Mouse (Mus musculus) 3T3-L1 (cell line): ENCODE measurements at regions not wholly inside any gene's neighbourhood (a gene's known extent, or its start where the extent isn't known, plus 50 kb on each side); places are given as distances from the start of the nearest gene placed in this dataset.

Source experiments
- DNase-seq: peaks from one replicate; pipeline ENCODE4 v3.0.0-alpha.2; 2015; ENCODE audit warnings: low read depth, low spot score

DNA sequence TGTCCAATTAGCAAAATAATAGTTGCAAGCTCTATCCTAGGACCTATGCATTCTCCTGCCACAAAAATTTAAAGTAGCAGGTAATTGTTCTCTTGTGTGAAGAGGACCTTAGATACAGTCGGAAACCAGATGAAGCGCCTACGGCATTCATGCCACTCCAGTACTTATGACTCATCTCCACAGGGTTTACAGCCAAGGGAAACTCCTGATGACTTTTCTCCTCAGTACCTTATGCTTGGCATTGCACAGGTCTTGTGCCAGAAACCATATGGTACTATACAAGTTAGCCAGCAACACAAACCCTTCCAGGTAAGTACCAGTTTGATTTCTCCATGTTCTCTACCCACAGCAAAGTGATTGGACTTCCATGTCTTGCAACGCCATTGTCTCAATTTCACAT, 606.3 kb upstream of the Dmac1 start:
- DNase-seq = no peak

DNA sequence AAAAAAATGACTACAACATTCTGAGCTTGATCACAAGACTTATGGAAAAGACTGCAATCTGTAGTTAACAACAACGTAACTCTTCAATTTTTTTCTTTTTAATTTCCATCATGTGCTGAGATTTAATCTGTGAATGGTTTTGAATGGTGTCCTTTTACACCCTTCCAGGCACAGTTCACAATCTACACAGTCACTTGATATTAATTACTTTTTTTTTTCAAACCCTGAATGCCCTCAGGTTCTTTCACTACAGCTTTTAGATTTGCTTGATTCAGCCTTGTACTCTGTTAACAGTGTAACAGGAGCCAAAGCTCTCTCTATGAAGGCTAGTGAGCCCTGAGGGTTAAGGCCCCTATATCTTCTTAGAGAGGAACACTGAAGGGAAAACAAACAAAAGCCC, 591.7 kb upstream of the Dmac1 start:
- no peak for DNase-seq

DNA sequence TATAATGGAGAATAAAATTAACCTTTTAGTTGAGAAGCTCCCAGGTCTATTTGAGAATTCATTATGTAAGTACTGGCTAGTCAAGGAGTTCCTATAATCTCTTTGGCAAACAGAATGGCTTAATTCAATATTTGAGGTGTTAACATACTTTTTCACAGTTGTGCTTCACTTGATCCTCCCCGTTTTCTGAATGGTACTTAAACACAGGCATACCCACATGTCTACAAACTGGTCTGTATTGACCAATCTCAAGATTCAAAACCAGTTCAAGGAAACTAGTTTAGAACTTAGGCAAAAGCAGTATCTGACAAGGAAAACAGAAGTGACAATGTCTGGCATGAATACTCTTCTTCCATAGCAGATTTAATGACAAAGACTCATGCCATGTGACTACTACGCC, 583.0 kb upstream of the Dmac1 start:
- DNase-seq = no peak

DNA sequence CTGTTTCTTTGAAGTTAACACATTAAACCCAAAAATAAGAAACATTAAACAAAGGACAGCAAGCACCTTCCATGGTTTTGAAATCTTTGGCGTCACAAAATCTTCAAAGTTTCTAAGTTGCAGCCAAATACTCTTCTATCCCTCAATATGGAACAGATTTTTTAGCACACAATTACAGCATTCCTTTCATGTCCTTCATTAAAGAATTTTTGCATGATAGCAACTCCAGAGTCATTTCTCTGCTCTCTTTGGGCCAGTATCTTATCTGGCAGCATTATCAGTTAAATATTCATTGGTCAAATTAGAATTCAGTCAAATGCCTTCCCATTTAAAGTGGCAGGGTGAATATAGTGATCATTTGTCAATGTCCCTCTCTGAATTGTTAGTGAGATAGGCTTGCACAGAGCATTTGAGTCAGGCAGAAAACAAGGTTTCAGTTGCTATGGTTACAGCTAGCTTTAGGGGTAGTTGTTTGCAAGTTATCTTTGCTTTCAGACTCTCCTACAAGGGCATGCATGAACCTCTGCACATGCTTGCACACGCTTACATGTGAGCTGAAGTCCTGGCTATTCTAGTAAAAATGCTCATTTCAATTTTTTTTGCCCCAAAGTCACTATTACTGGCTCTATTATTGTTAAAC, 579.8 kb upstream of the Dmac1 start:
- no peak for DNase-seq

DNA sequence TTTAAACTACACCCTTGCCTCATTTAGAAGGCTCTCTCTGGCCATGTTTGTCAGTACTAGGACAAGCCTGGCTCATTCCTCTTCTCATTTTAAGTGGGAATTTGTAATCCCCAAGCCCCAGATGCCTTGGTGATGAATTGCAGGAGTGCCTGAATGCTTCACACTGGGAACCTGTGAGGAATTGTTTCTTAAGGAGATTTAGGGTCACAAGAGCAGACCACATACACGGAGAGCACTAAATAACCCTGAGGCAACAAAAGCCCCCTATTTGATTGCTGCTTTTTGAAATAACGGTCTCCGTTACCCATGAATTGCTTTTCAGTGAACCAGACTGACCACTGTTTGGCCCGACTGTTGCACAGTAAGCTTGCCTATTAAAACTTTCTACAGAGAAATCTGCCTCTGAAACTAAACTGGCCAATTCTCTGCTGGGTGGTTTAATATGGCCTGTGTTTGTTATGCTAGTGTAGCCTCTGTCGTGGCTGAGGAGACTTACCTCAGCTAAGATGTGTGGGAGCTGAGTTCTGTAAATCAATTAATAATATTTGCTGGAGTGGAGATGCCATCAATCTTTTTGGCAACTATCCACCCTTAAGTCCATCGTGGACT, 577.7 kb upstream of the Dmac1 start:
- no peak for DNase-seq

DNA sequence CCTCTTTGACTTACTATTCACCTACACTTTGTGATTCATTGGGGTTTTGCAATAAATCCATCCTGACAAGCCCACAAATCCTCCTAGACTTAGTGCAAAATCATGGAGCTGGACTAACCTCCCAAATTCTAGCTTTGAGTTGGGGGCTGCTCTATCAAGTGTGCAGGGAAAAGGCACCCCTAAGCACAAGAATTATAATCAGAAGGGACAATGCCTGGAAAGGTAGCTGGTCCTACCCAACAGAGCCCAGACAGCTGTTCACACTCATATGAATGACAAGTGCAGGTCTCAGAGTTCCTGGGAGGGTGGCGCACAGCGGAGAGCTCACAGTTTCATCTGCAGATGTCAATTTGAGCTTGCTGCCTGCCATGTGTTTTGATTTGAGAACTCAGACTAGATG, 572.2 kb upstream of the Dmac1 start:
- DNase-seq = no peak

DNA sequence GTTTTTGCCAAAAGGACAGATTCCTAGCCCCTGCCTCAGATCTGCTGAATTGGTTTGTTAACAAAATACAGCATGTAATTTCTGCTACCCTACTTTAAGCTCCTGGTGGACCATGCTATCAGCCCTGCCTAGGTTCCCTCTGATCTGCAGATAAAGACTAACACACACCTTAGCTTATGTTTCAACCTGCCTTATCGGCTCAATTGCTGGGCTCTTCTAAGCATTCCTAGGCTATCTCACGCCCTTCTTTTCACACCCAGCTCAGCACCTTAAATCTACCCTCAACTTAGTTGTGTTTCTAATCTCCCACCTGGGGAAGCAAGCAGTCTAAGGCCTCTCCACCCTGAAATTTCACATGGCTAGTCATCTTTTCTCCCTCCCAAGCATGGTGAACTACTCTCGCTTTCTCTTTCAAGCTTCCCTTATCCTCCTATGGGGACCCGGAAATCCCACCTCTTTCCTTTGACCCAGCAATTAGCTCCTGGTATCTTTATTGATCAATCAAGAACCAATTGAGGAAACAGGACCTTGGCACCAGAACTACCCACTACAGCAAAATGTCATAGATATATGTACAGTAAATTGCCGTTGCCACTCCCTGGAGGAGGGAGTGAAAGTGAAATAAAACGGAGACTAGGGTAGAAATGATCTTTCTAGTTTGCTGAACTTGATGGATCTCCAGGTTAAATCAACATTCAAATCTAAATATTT, 569.7 kb upstream of the Dmac1 start:
- no peak for DNase-seq

DNA sequence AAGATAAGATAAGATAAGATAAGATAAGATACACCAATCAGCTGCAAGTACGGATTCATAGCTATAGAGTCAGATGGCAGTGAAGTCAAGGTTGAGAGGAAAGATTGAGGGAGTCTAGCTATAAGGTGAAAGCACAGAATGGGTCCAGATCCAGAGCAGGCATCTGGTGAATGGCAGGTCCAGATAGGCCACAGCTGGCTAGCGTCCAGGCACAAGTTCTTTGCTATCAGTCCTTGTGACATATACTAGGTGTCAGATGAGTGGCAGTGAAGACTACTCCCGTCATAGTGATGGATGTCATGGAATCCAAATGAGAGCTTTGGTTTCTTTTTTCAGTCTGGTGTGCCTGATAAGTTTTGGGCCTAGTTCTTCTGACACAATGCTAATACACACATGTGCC, 566.9 kb upstream of the Dmac1 start:
- no peak for DNase-seq

DNA sequence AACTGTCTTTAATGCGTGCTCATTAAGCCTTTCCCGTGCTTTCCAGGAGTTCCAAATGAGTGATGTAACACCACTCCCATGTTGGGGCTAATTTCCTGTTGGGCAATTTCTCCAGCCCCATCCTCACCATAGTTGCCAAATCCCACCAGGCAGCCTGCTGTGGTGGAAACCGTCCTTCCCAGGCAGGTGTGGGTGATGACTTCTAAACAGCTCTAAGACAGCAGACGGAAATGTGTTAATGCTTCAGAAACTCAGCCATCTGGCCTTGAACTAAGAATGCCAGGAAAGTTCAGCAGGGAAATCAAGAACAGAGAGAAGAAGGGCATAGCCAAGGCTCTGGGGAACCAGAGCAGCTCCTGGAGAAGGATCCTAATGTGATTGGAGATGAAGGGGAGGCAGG, 560.5 kb upstream of the Dmac1 start:
- no peak for DNase-seq

DNA sequence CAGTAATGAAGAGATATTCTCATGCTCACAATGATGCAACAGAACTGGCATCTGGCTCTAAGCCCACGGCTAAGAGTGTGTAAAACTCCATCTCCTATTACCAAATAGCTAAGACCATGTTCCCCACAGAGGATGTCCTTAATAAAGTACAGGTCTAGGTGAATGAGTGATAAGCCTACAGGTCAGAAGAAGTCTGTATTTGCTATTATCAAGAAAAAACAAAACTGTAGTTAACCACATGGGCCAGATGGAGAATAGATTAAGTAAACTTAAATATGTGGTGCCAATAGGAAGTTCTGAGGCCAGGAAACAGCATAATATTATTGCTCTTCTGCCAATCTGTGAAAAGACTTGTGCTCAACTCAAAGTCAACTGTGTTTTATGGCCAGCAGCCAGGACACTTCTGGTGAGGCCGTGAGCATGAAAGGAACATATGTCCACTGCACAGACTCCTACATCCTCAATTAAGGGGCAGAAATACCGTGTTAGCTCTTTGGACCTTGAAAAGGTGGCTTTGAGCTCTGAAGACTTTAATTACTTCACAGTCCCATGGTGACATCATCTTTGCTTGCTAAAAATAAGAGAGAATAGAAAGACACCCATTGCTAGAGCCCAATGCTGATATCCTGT, 549.1 kb upstream of the Dmac1 start:
- DNase-seq = no peak

DNA sequence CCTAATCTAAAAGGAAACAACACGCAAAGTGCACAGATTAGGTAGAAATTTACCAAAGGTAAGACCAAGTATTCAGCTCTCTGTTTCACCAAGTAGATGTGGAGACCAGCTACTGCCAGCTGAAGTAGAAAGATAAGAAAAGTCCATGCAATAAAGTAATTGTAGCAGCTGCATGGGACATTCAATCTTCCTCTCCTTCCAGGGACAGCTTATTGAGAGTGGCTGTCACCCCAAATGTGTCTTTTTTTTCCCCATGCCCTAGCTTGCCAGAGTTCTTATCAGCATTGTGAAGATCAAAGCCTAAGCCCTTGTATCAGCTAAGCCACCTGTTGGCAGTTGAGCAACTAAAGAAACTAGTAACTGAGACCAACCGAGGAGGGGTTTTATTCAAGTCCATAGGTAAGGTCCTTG, 541.1 kb upstream of the Dmac1 start:
- no peak for DNase-seq

DNA sequence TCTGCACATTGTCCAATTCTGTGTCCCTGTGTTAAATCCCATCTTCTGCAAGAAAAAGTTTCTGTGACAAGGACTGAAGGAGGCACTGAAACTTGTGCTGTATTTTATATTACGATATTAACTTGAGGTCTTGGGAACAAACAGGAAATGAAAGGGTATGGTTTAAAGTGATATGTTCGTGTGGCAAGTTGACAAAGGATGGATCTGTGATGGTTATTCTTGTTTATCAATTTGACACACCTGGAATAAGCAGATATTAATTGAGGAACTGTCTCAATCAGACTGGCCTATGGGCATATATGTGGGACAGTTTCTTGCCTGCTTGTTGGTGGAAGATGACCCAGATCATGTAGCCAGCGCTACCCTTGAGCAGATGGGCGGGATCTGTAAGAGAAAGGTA, 537.9 kb upstream of the Dmac1 start:
- DNase-seq = no peak

DNA sequence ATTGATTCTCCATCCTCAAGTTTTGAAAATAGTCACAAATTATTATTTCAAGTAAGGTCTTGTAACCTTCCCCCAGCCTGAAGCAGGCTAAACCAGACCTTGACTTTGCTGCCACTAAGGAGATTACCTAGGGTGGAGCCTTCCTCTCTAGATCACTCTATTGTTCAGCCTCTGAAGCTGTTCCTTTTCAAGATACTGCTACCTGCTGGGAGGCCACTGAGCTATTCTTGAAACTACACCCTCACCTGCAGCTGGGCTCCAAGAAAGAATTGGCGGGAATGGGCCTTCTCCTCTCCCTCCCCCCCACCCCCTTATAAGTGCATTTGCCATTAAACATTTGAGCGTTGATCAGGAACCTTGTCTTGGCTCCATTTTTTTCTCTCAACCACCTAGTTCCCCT, 534.2 kb upstream of the Dmac1 start:
- no peak for DNase-seq

DNA sequence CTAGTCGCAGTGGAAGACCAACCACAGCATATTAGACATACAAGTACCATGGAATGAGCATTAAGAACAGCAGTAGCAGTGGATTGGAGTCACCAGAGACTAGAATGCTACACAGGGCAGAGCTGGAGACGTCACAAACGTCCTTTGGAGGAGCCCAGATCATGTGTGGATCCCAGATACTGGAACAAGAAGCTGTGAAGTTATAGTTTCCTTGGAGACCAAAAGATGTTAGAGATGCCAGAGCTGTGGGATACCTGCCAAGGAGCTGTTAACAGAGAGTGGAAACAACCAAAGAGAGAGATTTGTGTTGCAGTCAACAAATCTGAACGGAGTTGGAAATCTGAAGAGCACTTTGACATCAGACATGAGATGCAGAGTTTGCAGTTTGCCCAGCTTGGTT, 523.8 kb upstream of the Dmac1 start:
- DNase-seq = no peak

DNA sequence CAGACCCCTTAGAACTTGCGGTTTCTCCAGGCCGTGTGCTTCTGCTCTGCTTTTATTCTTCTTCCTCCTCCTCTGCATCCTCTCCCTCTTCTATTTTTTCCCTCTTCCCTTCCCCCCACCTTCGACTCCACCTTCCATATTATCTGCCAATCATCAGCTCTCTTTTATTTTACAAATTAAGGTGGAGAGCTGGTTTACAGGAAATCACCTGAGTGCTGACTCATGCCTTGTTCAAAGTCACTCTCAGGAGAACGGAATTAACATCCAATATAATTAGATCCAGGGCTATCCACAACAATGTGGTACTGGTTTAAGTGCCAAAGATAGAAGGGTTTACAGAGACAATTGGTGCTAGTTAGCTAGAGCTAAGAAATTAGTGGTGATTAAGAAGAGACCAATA, 523.1 kb upstream of the Dmac1 start:
- DNase-seq = no peak

DNA sequence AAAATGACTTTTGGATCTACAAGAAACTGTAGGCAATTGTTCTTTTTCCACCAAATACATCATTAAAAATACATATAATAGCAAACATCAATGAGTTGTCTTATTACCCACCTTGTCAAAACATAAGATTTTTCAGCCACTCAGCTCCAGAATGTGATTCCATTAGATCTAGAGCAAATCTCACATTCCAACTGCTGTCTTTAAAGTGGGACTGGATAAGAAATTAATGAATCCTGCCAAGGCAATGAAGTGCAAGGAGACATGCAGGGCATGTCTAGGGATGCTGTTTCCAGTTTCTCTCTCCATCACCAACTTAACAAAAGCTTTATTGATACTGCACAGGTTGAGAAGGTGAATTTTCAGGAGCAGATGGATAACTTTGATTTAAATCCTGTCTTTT, 513.7 kb upstream of the Dmac1 start:
- DNase-seq = no peak

DNA sequence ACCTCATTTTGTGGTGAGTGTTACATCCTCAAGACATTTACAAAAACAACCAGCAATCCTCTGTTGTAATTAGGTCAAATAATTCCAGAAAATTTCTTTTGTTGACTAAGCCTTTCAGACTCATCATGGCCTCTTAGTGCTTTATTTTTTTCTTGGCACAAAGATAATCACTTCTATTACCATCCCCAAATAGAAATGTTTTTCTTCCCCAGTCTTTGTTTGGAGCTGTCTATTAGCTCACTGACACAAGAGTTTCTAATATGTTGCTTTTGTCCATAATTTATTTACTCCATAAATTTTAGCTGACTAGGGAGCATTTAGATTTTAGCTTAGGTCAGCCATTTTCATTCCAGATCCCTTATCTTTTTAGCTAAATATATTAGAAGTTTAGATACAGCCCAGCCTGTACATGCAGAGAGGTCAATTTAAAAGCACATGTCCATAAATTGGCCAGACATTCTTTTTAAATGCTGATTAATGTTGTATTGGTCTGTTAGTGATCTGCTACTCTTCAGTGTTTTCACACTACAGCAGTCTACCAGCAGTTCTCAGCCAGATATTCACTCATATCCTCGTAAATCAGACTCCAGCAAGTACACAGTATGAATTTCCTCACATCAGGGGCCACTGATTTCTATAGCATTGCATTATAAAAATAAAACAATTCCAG, 513.0 kb upstream of the Dmac1 start:
- no peak for DNase-seq

DNA sequence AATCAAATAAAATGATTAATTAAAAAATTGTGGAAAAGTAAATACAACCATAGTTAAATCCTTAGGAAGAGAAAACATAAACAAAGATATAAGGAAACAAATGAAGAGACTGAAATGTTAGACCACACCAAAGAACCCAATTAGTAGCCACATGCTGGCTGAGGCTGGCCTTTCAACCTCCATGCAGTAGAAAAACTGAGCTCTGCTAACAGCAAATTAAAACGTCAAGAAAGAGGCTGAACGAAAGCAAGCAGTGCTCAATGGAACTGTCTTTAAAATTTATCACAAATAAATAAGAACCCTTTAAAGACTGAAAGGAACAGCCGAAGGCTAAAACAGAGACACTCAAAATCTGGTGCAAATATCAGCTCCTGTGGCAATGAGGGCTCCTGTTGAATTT, 509.3 kb upstream of the Dmac1 start:
- DNase-seq = no peak

DNA sequence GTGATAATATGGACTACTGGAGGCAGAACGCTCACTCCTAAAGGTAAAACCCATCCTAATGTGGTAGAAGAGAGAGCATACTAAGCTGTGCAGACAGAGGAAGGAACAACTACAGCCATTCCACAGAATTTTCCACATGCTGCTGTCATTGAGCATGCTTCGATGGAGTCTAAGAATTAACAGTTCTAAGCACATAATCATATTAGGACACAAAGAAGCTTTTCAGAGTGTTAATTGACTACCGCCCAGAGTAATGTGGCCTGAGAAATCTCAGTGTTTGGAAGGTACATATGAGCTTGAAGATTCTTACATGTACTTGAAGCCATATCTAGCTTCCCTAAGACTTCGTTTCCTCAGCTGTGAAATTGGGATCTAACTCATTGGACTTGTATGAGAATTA, 508.3 kb upstream of the Dmac1 start:
- no peak for DNase-seq

DNA sequence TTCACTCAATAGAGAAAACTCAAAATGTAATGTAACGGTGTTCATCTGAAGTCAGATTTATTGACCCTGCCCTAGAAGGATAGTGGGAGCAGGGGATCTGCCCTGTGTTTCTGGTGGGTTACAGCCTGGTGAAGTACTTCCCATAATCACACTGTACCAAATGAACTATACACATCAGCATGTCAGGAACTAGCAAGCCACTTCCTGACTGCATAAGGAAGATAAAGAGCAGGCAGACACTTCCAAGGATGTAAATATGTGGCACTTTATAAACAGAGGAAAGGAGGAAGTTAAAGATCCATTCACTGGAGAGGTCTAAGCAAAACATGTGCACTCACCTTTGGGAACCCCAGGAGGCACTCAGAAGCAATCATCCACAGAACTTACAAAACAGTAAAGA, 501.4 kb upstream of the Dmac1 start:
- no peak for DNase-seq

DNA sequence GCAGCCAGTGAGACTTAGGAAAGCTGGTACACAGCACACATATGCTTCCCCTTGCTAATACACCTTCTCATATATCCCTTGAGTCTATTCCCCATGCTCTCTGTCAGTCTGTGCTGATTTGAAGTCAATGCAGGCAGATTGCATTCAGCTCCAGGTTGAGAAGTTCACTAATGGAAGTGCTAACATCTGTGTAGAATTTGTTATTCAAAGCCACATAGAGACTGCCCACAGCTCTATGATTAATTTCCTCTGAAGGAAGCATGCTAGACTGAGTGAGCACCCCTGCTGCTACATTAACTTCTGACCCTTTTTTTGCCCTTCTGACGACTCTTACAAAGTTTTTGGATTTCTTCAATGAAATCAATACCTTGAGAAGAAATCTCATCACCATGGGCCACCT, 486.0 kb upstream of the Dmac1 start:
- no peak for DNase-seq

DNA sequence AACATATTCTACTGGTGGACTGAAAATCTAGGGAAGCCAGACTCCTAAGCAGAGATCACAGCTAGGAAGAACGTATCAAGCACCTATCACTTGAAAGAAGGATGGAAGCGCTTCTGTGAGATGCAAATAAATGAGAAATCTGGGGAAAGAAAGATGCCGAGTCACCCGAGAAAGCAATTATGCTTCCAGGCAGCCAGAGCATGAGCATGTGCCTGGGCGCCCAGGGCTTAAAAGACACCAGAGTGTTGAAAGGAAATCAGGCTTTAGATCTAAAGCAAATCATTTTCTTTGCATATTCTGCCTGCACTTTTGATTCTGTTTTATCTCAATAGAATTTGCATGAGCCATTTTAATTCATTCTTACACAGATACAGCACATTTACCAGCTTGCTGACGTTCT, 466.5 kb upstream of the Dmac1 start:
- no peak for DNase-seq
